Mouse (Mus musculus): ENCODE data around the gene Msh3. TPM values are rescaled to one million over a fixed set of nuclear protein-coding genes. Genes with fewer than 3 reads are reported as not detected.

The Msh3 gene
- polyA plus RNA-seq, 1 experiment = 33.7 TPM

DNA sequence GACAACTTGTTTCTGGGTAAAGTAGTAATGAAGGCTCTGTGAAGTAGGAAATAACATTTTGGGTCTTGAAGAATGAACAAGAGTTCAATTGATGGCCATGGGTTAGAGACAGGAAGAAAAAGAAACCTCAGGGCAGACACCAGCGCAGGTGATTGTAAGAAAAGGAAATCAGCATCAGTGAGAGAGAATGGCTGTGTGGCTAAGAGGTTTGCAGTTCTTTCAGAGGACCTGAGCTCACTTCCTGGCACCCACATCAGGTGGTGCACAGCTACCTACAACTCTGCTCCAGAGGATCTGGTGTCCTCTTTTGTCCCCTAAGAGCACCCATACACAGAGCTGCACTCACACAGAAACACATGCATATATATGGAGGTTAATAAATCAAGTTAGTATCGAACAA is 110.1 kb downstream of the Msh3 start:
- Histone ChIP-seq H3K36me3 (ENCODE audit: control insufficient read depth, insufficient read depth, low read length, poor library complexity, severe bottlenecking) (no peaks in the 10 kb centered on the region), H3K4me3 (ENCODE audit: low read depth, low read length) (no peak overlapping the region), H3K27me3 (ENCODE audit: control insufficient read depth, insufficient read depth, low read length, poor library complexity, severe bottlenecking) (no peaks in the 10 kb centered on the region), H3K27ac (ENCODE audit: insufficient read depth, low read length) (no peak overlapping the region), H3K4me1 (ENCODE audit: control insufficient read depth, insufficient read depth, low read length) (no peaks in the 10 kb centered on the region), H3K9me3 (replicated peaks; ENCODE audit: control insufficient read depth, insufficient read depth, low read length, poor library complexity, severe bottlenecking) (peaks cover 4% of the 10 kb centered on the region; the same call in 1 of the 2 replicates), H3K9ac (ENCODE audit: low read depth, poor library complexity, severe bottlenecking) (no peak overlapping the region)
- no peak for TF ChIP-seq EP300 (IDR thresholded peaks at IDR 0.05; ENCODE audit: insufficient read depth, low read depth, low read length)
- TF ChIP-seq POLR2A (IDR thresholded peaks at IDR 0.05; ENCODE audit: insufficient read depth, low read length) = no peak
- no peak for TF ChIP-seq CTCF (IDR thresholded peaks at IDR 0.05; ENCODE audit: low read depth, low read length)

DNA sequence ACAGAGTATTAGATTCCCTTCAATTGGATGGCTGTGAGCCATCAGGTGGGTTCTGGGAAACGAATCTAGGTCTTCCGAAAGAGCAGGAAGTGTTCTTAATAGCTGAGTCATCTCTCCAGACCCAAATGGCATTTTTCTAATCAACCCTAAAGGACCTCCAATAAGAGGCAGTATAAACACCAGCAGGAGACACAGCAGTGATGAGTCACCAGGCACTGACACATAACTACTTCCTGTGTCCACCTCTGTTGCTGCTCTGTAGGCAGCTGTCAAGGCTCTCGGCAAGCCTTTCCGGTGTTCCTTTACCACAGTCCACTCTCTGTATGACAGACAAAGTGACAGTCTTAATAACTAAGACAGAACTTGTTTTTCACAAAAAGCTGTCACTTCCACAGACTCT is 113.4 kb downstream of the Msh3 start:
- H3K4me3 ChIP-seq (ENCODE audit: low read depth, low read length) = no peak overlapping the region
- H3K9me3 ChIP-seq (replicated peaks; ENCODE audit: control insufficient read depth, insufficient read depth, low read length, poor library complexity, severe bottlenecking) = peaks cover 4% of the 10 kb centered on the region; the same call in 1 of the 2 replicates
- H3K4me1 ChIP-seq (ENCODE audit: control insufficient read depth, insufficient read depth, low read length) = no peaks in the 10 kb centered on the region
- H3K27ac ChIP-seq (ENCODE audit: insufficient read depth, low read length) = no peak overlapping the region
- TF ChIP-seq CTCF (IDR thresholded peaks at IDR 0.05; ENCODE audit: low read depth, low read length) (no peak), POLR2A (IDR thresholded peaks at IDR 0.05; ENCODE audit: insufficient read depth, low read length) (no peak), EP300 (IDR thresholded peaks at IDR 0.05; ENCODE audit: insufficient read depth, low read depth, low read length) (no peak)
- no peaks in the 10 kb centered on the region for H3K27me3 ChIP-seq (ENCODE audit: control insufficient read depth, insufficient read depth, low read length, poor library complexity, severe bottlenecking)
- H3K36me3 ChIP-seq (ENCODE audit: control insufficient read depth, insufficient read depth, low read length, poor library complexity, severe bottlenecking) = no peaks in the 10 kb centered on the region
- H3K9ac ChIP-seq (ENCODE audit: low read depth, poor library complexity, severe bottlenecking) = no peak overlapping the region

DNA sequence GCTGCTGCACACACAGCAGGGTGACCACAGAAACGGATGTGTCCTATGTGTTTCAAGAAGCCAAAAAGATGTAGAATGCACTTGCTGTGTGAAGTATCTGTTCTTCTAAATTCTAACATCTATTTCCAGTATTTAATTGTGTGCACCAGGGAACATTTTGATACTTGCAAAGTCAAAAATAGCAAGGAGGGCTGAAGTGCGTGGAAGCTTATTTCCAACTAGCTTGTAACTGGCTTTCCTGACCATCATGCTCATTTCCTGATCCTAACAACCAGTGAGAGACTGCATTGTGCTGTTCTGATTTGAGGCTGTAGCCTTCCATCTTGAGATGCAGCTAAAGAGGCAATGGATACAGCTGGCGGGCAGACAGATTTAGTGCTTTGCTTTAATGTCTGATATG is 116.9 kb downstream of the Msh3 start:
- H3K9me3 ChIP-seq (replicated peaks; ENCODE audit: control insufficient read depth, insufficient read depth, low read length, poor library complexity, severe bottlenecking) = peaks cover 4% of the 10 kb centered on the region; the same call in 1 of the 2 replicates
- H3K4me1 ChIP-seq (ENCODE audit: control insufficient read depth, insufficient read depth, low read length) = no peaks in the 10 kb centered on the region
- no peak overlapping the region for H3K27ac ChIP-seq (ENCODE audit: insufficient read depth, low read length)
- H3K4me3 ChIP-seq (ENCODE audit: low read depth, low read length) = no peak overlapping the region
- H3K27me3 ChIP-seq (ENCODE audit: control insufficient read depth, insufficient read depth, low read length, poor library complexity, severe bottlenecking) = no peaks in the 10 kb centered on the region; the same call in 1 of the 2 replicates
- TF ChIP-seq CTCF (IDR thresholded peaks at IDR 0.05; ENCODE audit: low read depth, low read length) (no peak), POLR2A (IDR thresholded peaks at IDR 0.05; ENCODE audit: insufficient read depth, low read length) (no peak), EP300 (IDR thresholded peaks at IDR 0.05; ENCODE audit: insufficient read depth, low read depth, low read length) (no peak)
- H3K36me3 ChIP-seq (ENCODE audit: control insufficient read depth, insufficient read depth, low read length, poor library complexity, severe bottlenecking) = no peaks in the 10 kb centered on the region; the same call in 1 of the 2 replicates
- H3K9ac ChIP-seq (ENCODE audit: low read depth, poor library complexity, severe bottlenecking) = no peak overlapping the region

DNA sequence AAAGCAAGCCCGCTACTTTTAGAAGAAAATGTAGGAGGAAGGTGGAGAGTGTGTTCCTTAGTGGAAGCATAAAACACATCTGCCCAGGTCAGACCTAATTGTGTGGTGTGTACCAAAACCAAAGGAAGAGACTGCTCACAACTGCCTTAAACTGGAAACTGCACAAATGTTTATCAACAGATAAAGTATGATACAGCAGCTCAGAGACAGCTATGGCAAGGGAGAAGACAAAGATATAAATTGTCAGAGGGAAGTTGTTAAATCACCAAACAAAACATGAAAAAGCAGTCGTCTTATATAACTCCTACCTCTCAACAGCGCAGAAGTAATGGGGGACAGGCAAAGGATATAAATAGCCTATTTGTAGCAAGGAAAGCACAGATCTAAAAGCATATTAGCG is 117.8 kb downstream of the Msh3 start:
- Histone ChIP-seq H3K27me3 (ENCODE audit: control insufficient read depth, insufficient read depth, low read length, poor library complexity, severe bottlenecking) (no peaks in the 10 kb centered on the region; the same call in 1 of the 2 replicates), H3K4me1 (ENCODE audit: control insufficient read depth, insufficient read depth, low read length) (no peaks in the 10 kb centered on the region), H3K9ac (ENCODE audit: low read depth, poor library complexity, severe bottlenecking) (no peak overlapping the region), H3K36me3 (ENCODE audit: control insufficient read depth, insufficient read depth, low read length, poor library complexity, severe bottlenecking) (no peaks in the 10 kb centered on the region; the same call in 1 of the 2 replicates), H3K9me3 (replicated peaks; ENCODE audit: control insufficient read depth, insufficient read depth, low read length, poor library complexity, severe bottlenecking) (peaks cover 4% of the 10 kb centered on the region; the same call in 1 of the 2 replicates), H3K4me3 (ENCODE audit: low read depth, low read length) (no peak overlapping the region), H3K27ac (ENCODE audit: insufficient read depth, low read length) (no peak overlapping the region)
- TF ChIP-seq EP300 (IDR thresholded peaks at IDR 0.05; ENCODE audit: insufficient read depth, low read depth, low read length) (no peak), POLR2A (IDR thresholded peaks at IDR 0.05; ENCODE audit: insufficient read depth, low read length) (no peak), CTCF (IDR thresholded peaks at IDR 0.05; ENCODE audit: low read depth, low read length) (no peak)

DNA sequence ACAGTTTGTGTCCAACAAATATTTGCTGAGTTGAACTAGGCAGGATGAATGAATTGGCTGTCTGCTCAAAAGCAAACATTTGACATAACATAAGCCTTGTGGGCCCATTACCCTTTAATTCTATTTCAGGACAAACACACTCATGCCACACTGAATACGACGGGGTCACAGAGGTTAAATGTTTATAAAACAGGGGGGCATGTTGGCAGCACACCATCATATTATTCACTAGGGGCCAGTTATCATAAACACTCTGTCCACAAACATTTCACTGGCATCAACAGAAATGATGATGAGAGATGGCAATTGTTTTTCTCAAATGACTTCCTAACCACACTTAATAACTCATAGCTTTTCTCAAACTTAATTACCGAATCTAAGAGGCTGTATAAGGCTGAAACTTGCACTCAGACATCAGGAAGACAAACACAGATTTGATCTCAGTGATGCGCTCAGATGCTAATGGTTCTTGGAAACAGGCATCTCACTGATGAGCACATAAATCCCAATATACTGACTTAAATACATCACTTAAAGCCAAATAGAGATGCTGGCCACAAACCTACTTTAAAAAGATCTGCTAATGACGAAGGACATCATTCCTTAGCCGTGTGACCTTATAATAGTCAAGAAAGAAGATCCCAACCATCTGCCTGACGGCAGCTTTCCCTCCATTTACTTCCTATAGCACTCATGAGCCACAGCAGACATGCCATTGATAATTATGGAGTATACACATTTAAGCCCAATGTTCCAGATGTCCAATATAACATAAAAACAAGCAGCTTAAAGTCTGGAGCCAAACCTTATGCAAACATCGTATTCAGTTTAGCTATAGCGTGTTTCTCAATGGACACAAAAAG is 122.5 kb downstream of the Msh3 start:
- no peak overlapping the region for H3K27ac ChIP-seq (ENCODE audit: insufficient read depth, low read length)
- H3K4me1 ChIP-seq (ENCODE audit: control insufficient read depth, insufficient read depth, low read length) = no peaks in the 10 kb centered on the region
- H3K9ac ChIP-seq (ENCODE audit: low read depth, poor library complexity, severe bottlenecking) = no peak overlapping the region
- H3K4me3 ChIP-seq (ENCODE audit: low read depth, low read length) = no peak overlapping the region
- no peaks in the 10 kb centered on the region for H3K9me3 ChIP-seq (replicated peaks; ENCODE audit: control insufficient read depth, insufficient read depth, low read length, poor library complexity, severe bottlenecking)
- no peaks in the 10 kb centered on the region; the same call in 1 of the 2 replicates for H3K27me3 ChIP-seq (ENCODE audit: control insufficient read depth, insufficient read depth, low read length, poor library complexity, severe bottlenecking)
- no peak for TF ChIP-seq EP300 (IDR thresholded peaks at IDR 0.05; ENCODE audit: insufficient read depth, low read depth, low read length)
- no peak for TF ChIP-seq CTCF (IDR thresholded peaks at IDR 0.05; ENCODE audit: low read depth, low read length)
- no peak for TF ChIP-seq POLR2A (IDR thresholded peaks at IDR 0.05; ENCODE audit: insufficient read depth, low read length)
- H3K36me3 ChIP-seq (ENCODE audit: control insufficient read depth, insufficient read depth, low read length, poor library complexity, severe bottlenecking) = no peaks in the 10 kb centered on the region; the same call in 1 of the 2 replicates

DNA sequence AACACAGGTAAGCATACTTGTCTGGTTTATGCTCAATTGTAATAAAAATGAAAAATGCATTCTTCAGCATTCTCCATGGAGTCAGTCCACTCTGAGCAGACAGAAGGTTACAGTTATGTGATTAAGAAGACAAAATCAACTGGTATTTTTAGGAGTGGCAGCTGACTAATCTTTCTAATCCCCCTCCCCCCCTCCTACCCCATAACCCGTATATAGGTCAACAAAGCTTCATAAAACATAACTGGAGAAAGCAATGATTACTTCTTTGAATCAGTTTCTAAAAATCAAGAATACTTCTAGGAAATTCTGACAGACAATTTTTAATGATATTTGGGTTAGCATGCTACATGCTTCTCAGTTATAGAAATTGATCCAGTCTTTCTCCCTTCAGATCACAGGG is 126.8 kb downstream of the Msh3 start:
- H3K4me1 ChIP-seq (ENCODE audit: control insufficient read depth, insufficient read depth, low read length) = no peaks in the 10 kb centered on the region
- H3K9ac ChIP-seq (ENCODE audit: low read depth, poor library complexity, severe bottlenecking) = no peak overlapping the region
- no peak for TF ChIP-seq EP300 (IDR thresholded peaks at IDR 0.05; ENCODE audit: insufficient read depth, low read depth, low read length)
- no peak for TF ChIP-seq CTCF (IDR thresholded peaks at IDR 0.05; ENCODE audit: low read depth, low read length)
- TF ChIP-seq POLR2A (IDR thresholded peaks at IDR 0.05; ENCODE audit: insufficient read depth, low read length) = no peak
- H3K27me3 ChIP-seq (ENCODE audit: control insufficient read depth, insufficient read depth, low read length, poor library complexity, severe bottlenecking) = no peaks in the 10 kb centered on the region
- H3K36me3 ChIP-seq (ENCODE audit: control insufficient read depth, insufficient read depth, low read length, poor library complexity, severe bottlenecking) = peaks cover under 1% of the 10 kb centered on the region; the same call in 1 of the 2 replicates
- no peak overlapping the region for H3K4me3 ChIP-seq (ENCODE audit: low read depth, low read length)
- no peaks in the 10 kb centered on the region for H3K9me3 ChIP-seq (replicated peaks; ENCODE audit: control insufficient read depth, insufficient read depth, low read length, poor library complexity, severe bottlenecking)
- H3K27ac ChIP-seq (ENCODE audit: insufficient read depth, low read length) = no peak overlapping the region

Measured in ES-Bruce4 (cell line).